Mouse (Mus musculus): ENCODE data around the gene Aurkb.
"Not testable (repeated sequence)": the region's sequence is repeated elsewhere in the genome, so short reads cannot be mapped to it uniquely, and the experiment has no call there.

The Aurkb gene

GRCm38 (mm10) chr11:69045531-69046394, at the start of gene Aurkb:
TSS of gene Aurkb (plus strand) at chr11:69045647.
- peak; percentile 86 for DNase-seq (ENCODE audit: low read depth)

- no peak for DNase-seq (ENCODE audit: low read depth)
These were observed 48.4 kb upstream of the Aurkb start for GRCm38 (mm10) chr11:68997080-68997479.

GRCm38 (mm10) chr11:69002782-69003181, 42.7 kb upstream of the Aurkb start:
- not testable (repeated sequence) for DNase-seq (ENCODE audit: low read depth)

GRCm38 (mm10) chr11:69003592-69003991, 41.9 kb upstream of the Aurkb start:
- DNase-seq (ENCODE audit: low read depth): no peak

GRCm38 (mm10) chr11:69005193-69005592, 40.3 kb upstream of the Aurkb start:
- DNase-seq (ENCODE audit: low read depth): no peak

- not testable (repeated sequence) for DNase-seq (ENCODE audit: low read depth)
These were observed 38.9 kb upstream of the Aurkb start for GRCm38 (mm10) chr11:69006575-69006974.

- peak; percentile 91 for DNase-seq (ENCODE audit: low read depth)
These were observed 37.0 kb upstream of the Aurkb start, which contains the start of gene Pfas for GRCm38 (mm10) chr11:69008182-69009121. TSS of gene Pfas (minus strand) at chr11:69008460.

GRCm38 (mm10) chr11:69009508-69009907, 35.9 kb upstream of the Aurkb start:
- DNase-seq (ENCODE audit: low read depth): no peak

GRCm38 (mm10) chr11:69010400-69011323, 34.8 kb upstream of the Aurkb start:
- DNase-seq (ENCODE audit: low read depth): no peak

GRCm38 (mm10) chr11:69011445-69011844, 34.0 kb upstream of the Aurkb start:
- not testable (repeated sequence) for DNase-seq (ENCODE audit: low read depth)

GRCm38 (mm10) chr11:69012071-69012601, 33.3 kb upstream of the Aurkb start:
- peak; percentile 82 for DNase-seq (ENCODE audit: low read depth)

- DNase-seq (ENCODE audit: low read depth): peak; percentile 92
These were observed 29.6 kb upstream of the Aurkb start, which contains the start of gene Ctc1 for GRCm38 (mm10) chr11:69015644-69016441. TSS of gene Ctc1 (plus strand) at chr11:69015911.

- no peak for DNase-seq (ENCODE audit: low read depth)
These were observed 28.7 kb upstream of the Aurkb start for GRCm38 (mm10) chr11:69016755-69017154.

GRCm38 (mm10) chr11:69020691-69021090, 24.8 kb upstream of the Aurkb start:
- no peak for DNase-seq (ENCODE audit: low read depth)

GRCm38 (mm10) chr11:69026562-69026961, 18.9 kb upstream of the Aurkb start:
- no peak for DNase-seq (ENCODE audit: low read depth)

- DNase-seq (ENCODE audit: low read depth): no peak
These were observed 16.6 kb upstream of the Aurkb start for GRCm38 (mm10) chr11:69028805-69029204.

- no peak for DNase-seq (ENCODE audit: low read depth)
These were observed 11.9 kb upstream of the Aurkb start for GRCm38 (mm10) chr11:69033552-69033951.

- DNase-seq (ENCODE audit: low read depth): no peak
These were observed 10.9 kb upstream of the Aurkb start for GRCm38 (mm10) chr11:69034585-69034984.

GRCm38 (mm10) chr11:69035411-69035810, 10.0 kb upstream of the Aurkb start:
- DNase-seq (ENCODE audit: low read depth): no peak

- peak; percentile 85 for DNase-seq (ENCODE audit: low read depth)
These were observed 9.6 kb upstream of the Aurkb start for GRCm38 (mm10) chr11:69035849-69036248.

All from c-Kit-positive CD71-negative TER-119-negative erythroid progenitor cells, embryonic 14.5 days (primary cell).